Mouse (Mus musculus) embryonic fibroblast, embryonic 13.5 days (primary cell): ENCODE results near the gene Slc30a2. TPM values are rescaled to one million over a fixed set of nuclear protein-coding genes. Genes with fewer than 3 reads are reported as not detected.
"Not testable (repeated sequence)": the region's sequence is repeated elsewhere in the genome, so short reads cannot be mapped to it uniquely, and the experiment has no call there.

Source experiments
- H3K27ac ChIP-seq: 2 replicates; pipeline ENCODE4 v1.5.1; 2012; ENCODE audit warnings: low read length, control low read depth, inconsistent platforms; ENCODE audit not compliant: insufficient read depth
- H3K4me1 ChIP-seq: 2 replicates; pipeline ENCODE4 v1.6.1; 2011; ENCODE audit warnings: low read length; ENCODE audit not compliant: control insufficient read depth, insufficient read depth
- H3K4me3 ChIP-seq: 2 replicates; pipeline ENCODE4 v1.5.1; 2011; ENCODE audit warnings: mild to moderate bottlenecking, control low read depth, low read length; ENCODE audit not compliant: insufficient read depth
- CTCF ChIP-seq: IDR thresholded peaks from 2 replicates; pipeline ENCODE4 v1.5.1; 2011; ENCODE audit warnings: mild to moderate bottlenecking, control low read depth, low read length, moderate library complexity, borderline replicate concordance; ENCODE audit not compliant: insufficient read depth
- POLR2A ChIP-seq: IDR thresholded peaks from 2 replicates; pipeline ENCODE4 v1.6.1; 2011; ENCODE audit warnings: low read depth, mild to moderate bottlenecking, control low read depth, low read length, moderate library complexity
- polyA plus RNA-seq: library from polyadenylated mRNA; stranded (reverse); fragments of >200 nt; gene quantifications from 2 replicates; pipeline ENCODE4 v1.2.4, GENCODE M21; 2011; ENCODE audit warnings: low read depth; ENCODE audit not compliant: missing spikeins, insufficient read length

The Slc30a2 gene
- polyA plus RNA-seq, 1 experiment: not detected

- H3K4me3 ChIP-seq: peak overlapping the region; percentile 40
- peak; percentile 50; the same call in 1 of the 2 replicates for TF ChIP-seq POLR2A
- no peak for TF ChIP-seq CTCF
- H3K4me1 ChIP-seq: no peaks in the 10 kb centered on the region
- no peak overlapping the region for H3K27ac ChIP-seq
Observed at GRCm38 (mm10) chr4:134372294-134372747, 29.3 kb downstream of the Slc30a2 start.

GRCm38 (mm10) chr4:134373295-134373694, 30.3 kb downstream of the Slc30a2 start:
- TF ChIP-seq POLR2A (no peak), CTCF (no peak)
- Histone ChIP-seq H3K4me3 (no peak overlapping the region), H3K27ac (no peak overlapping the region), H3K4me1 (no peaks in the 10 kb centered on the region)

GRCm38 (mm10) chr4:134374306-134374705, 31.3 kb downstream of the Slc30a2 start:
- no peak overlapping the region for H3K4me3 ChIP-seq
- no peak for TF ChIP-seq POLR2A
- no peak for TF ChIP-seq CTCF
- H3K4me1 ChIP-seq: no peaks in the 10 kb centered on the region
- H3K27ac ChIP-seq: no peak overlapping the region

GRCm38 (mm10) chr4:134378089-134378615, 35.2 kb downstream of the Slc30a2 start:
- TF ChIP-seq POLR2A (no peak), CTCF (no peak)
- no peak overlapping the region for H3K27ac ChIP-seq
- H3K4me1 ChIP-seq: no peaks in the 10 kb centered on the region
- no peak overlapping the region for H3K4me3 ChIP-seq

- Histone ChIP-seq H3K27ac (no peak overlapping the region), H3K4me3 (no peak overlapping the region), H3K4me1 (no peaks in the 10 kb centered on the region)
- TF ChIP-seq POLR2A (no peak), CTCF (no peak)
Observed at GRCm38 (mm10) chr4:134379510-134379909, 36.5 kb downstream of the Slc30a2 start.

- H3K4me1 ChIP-seq, H3K27ac ChIP-seq, H3K4me3 ChIP-seq: not testable (repeated sequence)
Observed at GRCm38 (mm10) chr4:134383750-134384149, 40.8 kb downstream of the Slc30a2 start, which contains the start of gene Extl1. Gene Extl1 (minus strand): TSS chr4:134383850.

GRCm38 (mm10) chr4:134387268-134387667, 44.3 kb downstream of the Slc30a2 start:
- H3K27ac ChIP-seq: no peak overlapping the region
- H3K4me3 ChIP-seq: no peak overlapping the region
- H3K4me1 ChIP-seq: no peaks in the 10 kb centered on the region
- TF ChIP-seq POLR2A: no peak
- no peak for TF ChIP-seq CTCF

GRCm38 (mm10) chr4:134388397-134388796, 45.4 kb downstream of the Slc30a2 start:
- Histone ChIP-seq H3K4me1 (no peaks in the 10 kb centered on the region), H3K27ac (no peak overlapping the region), H3K4me3 (no peak overlapping the region)
- TF ChIP-seq POLR2A (no peak), CTCF (peak; percentile 78; the same call in 1 of the 2 replicates)

GRCm38 (mm10) chr4:134391636-134392035, 48.7 kb downstream of the Slc30a2 start:
- no peaks in the 10 kb centered on the region for H3K4me1 ChIP-seq
- no peak for TF ChIP-seq POLR2A
- H3K4me3 ChIP-seq: no peak overlapping the region
- no peak overlapping the region for H3K27ac ChIP-seq

GRCm38 (mm10) chr4:134392595-134392994, 49.6 kb downstream of the Slc30a2 start:
- no peak for TF ChIP-seq POLR2A
- TF ChIP-seq CTCF: no peak
- no peak overlapping the region for H3K4me3 ChIP-seq
- H3K27ac ChIP-seq: no peak overlapping the region
- no peaks in the 10 kb centered on the region for H3K4me1 ChIP-seq

GRCm38 (mm10) chr4:134393026-134393425, 50.0 kb downstream of the Slc30a2 start:
- Histone ChIP-seq H3K27ac (no peak overlapping the region), H3K4me3 (no peak overlapping the region)

More at GRCm38 (mm10) chr4:134393026-134393425, 50.0 kb downstream of the Slc30a2 start:
- no peak for TF ChIP-seq POLR2A
- peak; percentile 12; the same call in 1 of the 2 replicates for TF ChIP-seq CTCF
- no peaks in the 10 kb centered on the region for H3K4me1 ChIP-seq
